Mouse (Mus musculus): ENCODE data around the gene Lipt1.

Lipt1 gene

GRCm38 (mm10) chr1:37871704-37872103, at the start of gene Lipt1:
Gene Lipt1 (plus strand): TSS chr1:37871738.
- WGBS: 4% methylated on average over 7 of the region's 7 CpGs

DNA sequence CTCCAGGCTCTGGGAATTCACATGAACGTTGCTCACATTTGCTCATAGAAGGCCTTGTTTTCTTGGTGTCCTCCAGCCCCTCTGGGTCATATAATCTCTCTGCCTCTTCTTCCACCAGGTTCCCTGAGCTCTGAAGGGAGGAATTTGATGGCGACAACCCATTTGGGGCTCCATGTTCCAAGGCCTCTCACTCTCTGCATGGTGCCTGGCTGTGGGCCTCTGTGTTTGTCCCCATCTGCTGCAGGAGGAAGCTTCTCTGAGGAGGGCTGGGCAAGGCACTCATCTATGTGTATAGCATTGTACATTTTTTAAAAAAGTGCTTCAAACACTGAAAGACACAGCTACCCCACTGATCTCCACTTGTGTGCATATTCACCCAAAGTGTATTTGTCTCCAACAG, 39.9 kb upstream of the Lipt1 start:
- 74% methylated on average over 2 of the region's 2 CpGs for WGBS

- 89% methylated on average over 8 of the region's 8 CpGs for WGBS
Measured at GRCm38 (mm10) chr1:37846878-37847277, 24.7 kb upstream of the Lipt1 start.

DNA sequence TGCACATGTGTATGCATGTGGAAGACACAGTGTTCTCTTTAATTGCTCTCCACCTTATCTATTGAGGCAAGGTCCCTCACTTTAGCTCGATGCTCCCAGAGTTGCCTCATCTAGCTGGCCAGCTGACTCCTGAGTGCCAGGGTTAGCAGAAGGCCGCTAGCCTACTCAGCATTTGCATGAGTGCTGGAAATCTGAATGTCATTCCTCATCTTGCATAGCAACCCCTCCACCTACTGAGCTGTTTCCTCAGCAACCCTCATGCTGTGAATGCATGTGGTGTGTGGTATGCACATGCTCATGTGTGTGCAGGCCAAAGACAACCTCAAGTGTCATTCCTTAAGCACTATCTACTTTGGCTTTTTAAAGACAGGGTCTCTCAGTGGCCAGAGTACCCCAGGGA, 20.8 kb upstream of the Lipt1 start:
- 35% methylated on average over 2 of the region's 2 CpGs for WGBS

- WGBS: 1% methylated on average over 89 of the region's 90 CpGs
Measured at GRCm38 (mm10) chr1:37864511-37865400, 6.8 kb upstream of the Lipt1 start.

DNA sequence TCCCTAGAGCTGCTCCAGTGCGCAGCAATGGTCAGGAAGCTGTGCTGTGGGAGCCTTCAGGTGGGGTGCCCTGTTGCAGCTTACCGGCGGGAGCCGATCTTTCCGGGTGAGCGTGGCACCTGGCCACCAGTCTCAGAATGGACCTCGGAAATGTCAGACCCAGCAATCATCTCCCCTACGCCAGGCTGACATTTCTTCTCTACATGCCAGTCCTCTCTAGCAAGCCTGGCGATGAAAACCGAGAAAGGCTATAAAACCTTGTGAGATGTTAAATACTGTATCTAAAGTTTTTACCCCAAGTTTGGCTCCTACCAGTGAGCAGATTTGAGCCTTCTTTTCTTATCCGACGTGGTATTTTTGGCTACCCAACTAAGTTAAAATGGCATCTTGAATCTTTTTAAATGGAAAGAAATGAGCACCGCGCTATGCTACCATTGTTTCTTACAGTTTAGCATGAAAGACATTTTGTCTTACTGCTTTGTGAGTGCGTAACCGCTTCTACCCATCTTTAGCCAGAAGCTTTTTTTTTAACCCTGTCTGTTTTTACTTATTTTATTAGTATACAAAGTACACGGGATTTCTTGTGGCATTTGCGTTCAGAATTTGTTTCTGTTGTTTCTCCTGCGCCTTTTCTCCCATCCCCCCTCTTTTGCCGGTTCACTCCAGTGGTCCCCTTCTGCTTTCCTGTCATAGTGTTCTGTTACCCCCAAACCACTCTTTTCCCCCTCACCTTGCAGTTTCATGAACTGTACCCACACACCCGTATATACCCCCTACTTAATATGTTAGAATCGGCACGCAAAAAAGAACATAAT, 5.9 kb upstream of the Lipt1 start:
- 5% methylated on average over 23 of the region's 23 CpGs for WGBS

DNA sequence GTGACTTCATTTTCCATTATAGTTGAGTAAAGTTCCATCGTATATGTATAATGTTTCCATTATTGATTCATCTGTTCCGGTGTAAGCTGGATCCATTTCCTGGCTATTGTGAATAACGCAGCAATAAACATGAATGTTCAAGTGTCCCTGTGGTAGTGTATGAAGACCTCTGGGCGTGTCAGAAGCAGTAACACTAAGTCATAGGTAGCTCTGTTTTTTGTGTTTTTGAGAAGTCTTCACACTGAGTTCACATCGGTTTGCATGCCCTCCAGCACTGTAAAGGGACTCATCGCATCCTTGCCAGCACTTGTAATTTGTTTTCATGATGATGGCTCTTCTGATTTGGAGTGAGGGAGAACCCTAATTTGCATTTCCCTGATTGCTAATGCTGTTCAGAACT, 5.3 kb upstream of the Lipt1 start, which contains the start of gene Tsga10:
Gene Tsga10, minus strand, starts transcription at position 144 of the 400 bp plus-strand sequence.
- WGBS: 62% methylated on average over 6 of the region's 6 CpGs

GRCm38 (mm10) chr1:37867056-37867455, 4.5 kb upstream of the Lipt1 start:
- 80% methylated on average over 1 of the region's 1 CpGs for WGBS

DNA sequence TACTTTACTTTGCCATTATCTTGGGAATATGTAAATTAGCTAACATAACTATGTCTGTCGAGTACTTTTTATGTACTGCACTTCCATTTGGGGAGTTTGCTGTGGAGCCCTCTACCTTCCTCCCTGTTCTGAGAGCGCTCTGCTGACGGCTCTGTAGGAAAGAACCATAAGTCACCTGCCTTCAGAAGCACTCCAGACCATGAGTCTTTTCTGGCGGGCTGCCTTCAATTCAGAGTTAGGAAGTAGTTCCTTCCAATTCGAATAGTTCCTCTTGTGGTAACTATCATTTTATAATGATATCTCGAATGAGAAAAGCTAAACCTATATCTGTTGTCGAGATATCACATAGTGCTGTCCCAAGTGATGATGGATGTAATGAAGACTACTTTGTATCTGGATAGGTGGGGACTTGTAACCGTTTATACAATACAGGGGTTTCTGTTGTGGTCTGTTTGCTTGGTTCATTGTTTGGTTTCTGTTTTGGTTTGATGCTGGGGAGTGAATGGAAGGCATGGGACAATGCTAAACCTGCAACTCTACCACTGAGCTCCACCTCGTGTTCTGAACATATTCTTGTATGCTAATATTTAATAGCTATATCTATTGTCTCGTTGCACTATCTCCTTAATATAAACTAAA, 3.7 kb upstream of the Lipt1 start:
- 60% methylated on average over 10 of the region's 10 CpGs for WGBS

GRCm38 (mm10) chr1:37868640-37869039, 2.9 kb upstream of the Lipt1 start:
- WGBS: 69% methylated on average over 10 of the region's 10 CpGs

GRCm38 (mm10) chr1:37869362-37869761, 2.2 kb upstream of the Lipt1 start:
- whole genome bisulfite sequencing: 66% methylated on average over 2 of the region's 2 CpGs

- 4% methylated on average over 33 of the region's 33 CpGs for WGBS
Measured at GRCm38 (mm10) chr1:37872131-37873067, 861 bp downstream of the Lipt1 start.

DNA sequence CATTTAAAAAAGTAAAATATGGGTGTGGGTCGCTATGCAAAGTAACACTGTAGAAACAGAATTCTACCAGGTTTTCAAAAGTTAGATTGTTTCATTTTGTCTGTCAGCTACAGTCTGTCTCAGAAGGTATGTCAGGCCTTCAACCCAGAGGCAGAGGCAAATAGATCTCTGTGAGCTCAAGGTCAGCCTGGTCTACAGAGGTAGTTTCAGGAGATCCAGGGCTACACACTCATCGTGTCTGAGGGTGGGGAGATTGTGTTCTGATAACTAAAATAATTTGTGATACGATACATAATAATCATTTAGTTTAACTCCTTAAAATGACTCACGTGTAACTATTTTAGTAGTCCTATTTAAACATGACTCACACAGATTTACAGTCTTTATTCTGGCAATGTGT, 1.6 kb downstream of the Lipt1 start:
- 79% methylated on average over 4 of the region's 4 CpGs for WGBS

- 90% methylated on average over 13 of the region's 13 CpGs for WGBS
Measured at GRCm38 (mm10) chr1:37877736-37878460, 6.4 kb downstream of the Lipt1 start.

GRCm38 (mm10) chr1:37883411-37883810, 11.9 kb downstream of the Lipt1 start:
- WGBS: 97% methylated on average over 4 of the region's 4 CpGs

GRCm38 (mm10) chr1:37884451-37884850, 12.9 kb downstream of the Lipt1 start:
- 82% methylated on average over 4 of the region's 4 CpGs for WGBS

- 78% methylated on average over 7 of the region's 7 CpGs for WGBS
Measured at GRCm38 (mm10) chr1:37889206-37889605, 17.7 kb downstream of the Lipt1 start.

- under 1% methylated on average over 41 of the region's 41 CpGs for WGBS
Measured at GRCm38 (mm10) chr1:37890025-37890652, 18.6 kb downstream of the Lipt1 start, which contains the start of the genes Mitd1 and Mrpl30. Gene Mitd1 (minus strand): TSS chr1:37890411. Gene Mrpl30 (plus strand): TSS chr1:37890477.

DNA sequence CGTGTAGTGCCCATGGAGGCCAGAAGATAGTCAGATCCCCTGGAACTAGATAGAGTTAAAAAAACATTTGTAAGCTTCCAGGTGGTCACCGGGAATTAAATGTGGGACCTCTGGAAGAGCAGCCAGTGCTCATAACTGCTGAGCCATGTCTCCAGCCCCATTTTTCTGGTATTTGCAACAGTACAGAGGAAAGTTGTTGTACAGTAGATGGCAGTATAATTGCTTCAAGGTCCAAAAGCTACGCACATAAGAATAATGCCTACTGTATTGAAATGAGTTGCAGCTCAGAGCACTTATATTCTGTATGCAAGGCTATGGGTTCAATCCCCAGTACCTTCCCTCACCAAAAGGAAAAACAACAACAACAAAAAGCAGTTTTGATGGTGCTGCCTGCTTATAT, 19.9 kb downstream of the Lipt1 start:
- WGBS: 35% methylated on average over 3 of the region's 3 CpGs

- WGBS: 79% methylated on average over 4 of the region's 4 CpGs
Measured at GRCm38 (mm10) chr1:37899816-37900215, 28.3 kb downstream of the Lipt1 start.
